Mouse (Mus musculus): ENCODE data around the gene Ube2k. TPM values are rescaled to one million over a fixed set of nuclear protein-coding genes. Genes with fewer than 3 reads are reported as not detected.
"Not testable (repeated sequence)": the region's sequence is repeated elsewhere in the genome, so short reads cannot be mapped to it uniquely, and the experiment has no call there.

Ube2k gene
- total RNA-seq, 2 experiments from 2014 or later, result 62.1 to 65.9 TPM

GRCm38 (mm10) chr5:65514635-65515278, 22.3 kb upstream of the Ube2k start:
- no peak overlapping the region for H3K4me3 ChIP-seq
- TF ChIP-seq CTCF (IDR thresholded peaks at IDR 0.05), result no peak
- DNase-seq, result no peak
- no peak overlapping the region for H3K27ac ChIP-seq
- intact Hi-C loops (cut with DNase I), result no loop called here

DNA sequence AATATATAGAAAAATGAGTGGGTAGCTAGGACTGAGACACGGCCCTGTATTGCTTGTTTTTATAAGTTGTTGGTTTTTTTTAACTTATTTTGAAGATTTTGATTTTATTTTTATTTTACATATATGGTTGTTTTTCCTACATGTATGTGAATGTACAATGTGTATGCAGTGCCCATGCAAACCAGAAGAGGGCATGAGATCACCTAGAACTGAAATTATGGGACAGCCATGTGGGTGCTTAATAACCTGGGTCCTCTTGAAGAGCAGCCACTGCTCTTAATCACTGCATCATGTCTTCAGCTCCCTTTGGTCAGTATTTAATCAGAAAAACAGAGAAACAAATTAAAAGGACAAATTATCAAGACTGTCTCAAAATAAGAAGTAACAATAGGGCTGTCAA, 15.2 kb upstream of the Ube2k start:
- TF ChIP-seq CTCF (IDR thresholded peaks at IDR 0.05), result peak; percentile 29
- intact Hi-C loops (cut with DNase I), result no loop called here
- DNase-seq, result no peak
- H3K27ac ChIP-seq, result no peak overlapping the region
- H3K4me3 ChIP-seq, result no peak overlapping the region

DNA sequence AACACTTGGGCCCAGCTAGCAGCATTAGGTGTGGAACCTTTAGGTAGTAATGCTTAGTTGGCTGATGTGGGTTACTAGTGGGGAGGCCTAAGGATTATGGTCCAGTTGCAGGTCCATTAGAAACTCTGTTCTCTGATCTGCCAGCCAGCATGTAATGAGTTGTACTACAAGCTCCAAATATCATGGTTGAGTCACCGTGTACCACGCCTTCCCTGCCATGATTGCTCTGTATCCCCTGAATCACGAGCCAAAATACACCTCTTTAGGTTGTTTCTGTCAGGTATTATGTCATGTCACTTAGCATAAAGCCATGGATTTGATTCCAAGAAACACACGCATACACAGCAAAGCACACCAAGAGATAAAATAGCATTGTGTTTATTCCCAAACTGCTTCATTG, 12.2 kb upstream of the Ube2k start:
- no peak for TF ChIP-seq CTCF (IDR thresholded peaks at IDR 0.05)
- no peak overlapping the region for H3K4me3 ChIP-seq
- DNase-seq, result no peak
- no peak overlapping the region for H3K27ac ChIP-seq
- intact Hi-C loops (cut with DNase I), result no loop called here

DNA sequence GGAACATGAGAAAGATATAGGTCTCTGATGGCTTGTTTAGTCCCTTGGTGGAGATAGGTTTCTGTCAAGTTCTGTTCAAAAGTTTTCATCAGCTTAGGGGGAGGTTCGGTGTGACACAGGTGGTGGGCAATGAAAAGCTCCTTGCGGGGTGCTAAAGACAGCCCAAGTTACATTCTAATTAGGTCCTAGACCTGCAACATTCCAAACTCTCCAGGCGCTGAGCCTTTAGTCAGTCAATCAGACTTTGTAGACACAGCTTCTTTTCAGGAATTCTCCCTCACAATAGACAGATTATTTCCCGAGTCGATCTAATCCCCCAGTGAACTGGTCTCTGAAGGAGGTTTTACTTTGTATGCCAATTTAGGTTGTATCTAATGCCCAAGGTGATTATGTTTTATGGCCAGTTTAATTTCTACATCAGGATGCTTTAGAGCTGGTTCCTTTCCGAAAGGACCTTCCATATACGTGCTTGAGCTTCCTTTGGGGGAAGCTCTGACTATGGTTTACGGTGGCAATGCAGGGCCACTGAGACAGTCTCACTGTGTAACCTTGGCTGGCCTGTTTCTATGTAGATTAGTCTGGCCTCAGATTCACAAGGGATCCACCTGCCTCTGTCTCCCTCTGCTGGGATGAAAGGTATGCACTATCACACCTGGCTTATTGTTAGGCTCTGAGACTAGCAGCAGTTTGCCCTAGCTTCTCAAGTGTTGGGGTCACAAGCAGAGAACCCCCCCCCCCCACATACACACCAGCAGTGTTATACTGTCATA, 11.2 kb upstream of the Ube2k start:
- no peak for DNase-seq
- Histone ChIP-seq H3K4me3 (no peak overlapping the region), H3K27ac (no peak overlapping the region)
- peak; percentile 29 for TF ChIP-seq CTCF (IDR thresholded peaks at IDR 0.05)
- intact Hi-C loops (cut with DNase I), result no loop called here

- intact Hi-C loops (cut with DNase I), result no loop called here
- H3K4me3 ChIP-seq, result no peak overlapping the region
- no peak overlapping the region for H3K27ac ChIP-seq
- TF ChIP-seq CTCF (IDR thresholded peaks at IDR 0.05), result no peak
- no peak for DNase-seq
Observed at GRCm38 (mm10) chr5:65531283-65531682, 5.8 kb upstream of the Ube2k start.

GRCm38 (mm10) chr5:65534496-65534895, 2.5 kb upstream of the Ube2k start:
- no peak overlapping the region for H3K4me3 ChIP-seq
- no peak overlapping the region for H3K27ac ChIP-seq
- TF ChIP-seq CTCF (IDR thresholded peaks at IDR 0.05), result no peak
- DNase-seq, result no peak
- intact Hi-C loops (cut with DNase I), result no loop called here

DNA sequence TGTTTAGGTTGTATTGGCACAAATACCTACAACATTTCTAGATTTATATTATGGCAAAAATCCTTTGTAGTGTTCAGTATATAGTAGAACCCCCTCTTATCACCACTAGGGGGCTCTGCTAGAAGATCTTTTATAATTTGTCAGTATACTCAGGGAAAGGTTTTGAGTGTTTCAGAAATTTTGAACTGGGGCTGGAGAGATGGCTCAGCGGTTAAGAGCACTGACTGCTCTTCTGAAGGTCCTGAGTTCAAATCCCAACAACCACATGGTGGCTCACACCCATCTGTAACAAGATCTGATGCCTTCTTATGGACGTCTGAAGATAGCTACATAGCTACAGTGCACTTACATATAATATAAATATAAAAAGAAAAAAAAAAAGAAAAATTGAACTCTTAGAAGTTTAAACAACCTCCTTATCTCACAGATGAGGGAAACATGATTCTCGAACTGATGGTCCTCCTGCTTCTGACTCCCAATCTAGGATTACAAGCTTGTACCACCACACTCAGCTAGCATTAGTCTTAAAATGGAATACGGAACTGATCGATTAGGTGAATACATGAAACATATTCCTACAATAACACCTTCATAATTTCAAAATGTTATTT, 1.5 kb upstream of the Ube2k start:
- DNase-seq, result no peak

DNA sequence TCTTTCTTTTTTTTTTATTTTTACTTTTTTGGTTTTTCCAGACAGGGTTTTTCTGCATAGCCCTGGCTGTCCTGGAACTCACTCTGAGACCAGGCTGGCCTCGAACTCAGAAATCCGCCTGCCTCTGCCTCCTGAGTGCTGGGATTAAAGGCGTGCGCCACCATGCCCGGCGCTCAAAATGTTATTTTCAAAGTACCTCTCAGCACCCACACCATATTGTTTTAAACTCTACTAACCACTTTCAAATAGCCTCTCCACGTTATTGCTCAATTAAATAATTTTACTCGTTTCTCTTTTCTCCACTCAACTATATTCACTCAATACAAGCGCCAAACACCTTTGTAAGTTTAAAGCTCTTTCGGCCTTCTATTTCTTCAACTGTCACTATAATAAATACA, 966 bp upstream of the Ube2k start:
- DNase-seq, result not testable (repeated sequence)
- intact Hi-C loops (cut with DNase I), result loop anchor here (2.0 to 5.0 kb wide), 3 partner anchors 44 to 161 kb away; partner anchors contain the start of gene Gm43552
- Histone ChIP-seq H3K27ac (peak overlapping the region; percentile 99), H3K4me3 (peak overlapping the region; percentile 98)

More for the DNA sequence above, 1.5 kb upstream of the Ube2k start:
- Histone ChIP-seq H3K4me3 (peak overlapping the region; percentile 98; the same call in 1 of the 2 replicates), H3K27ac (peak overlapping the region; percentile 99)
- peak; percentile 80 for TF ChIP-seq CTCF (IDR thresholded peaks at IDR 0.05)
- intact Hi-C loops (cut with DNase I), result loop anchor here (2.0 to 5.0 kb wide), 3 partner anchors 43 to 161 kb away; partner anchors contain the start of gene Gm43552

GRCm38 (mm10) chr5:65537420-65538071, 513 bp downstream of the Ube2k start:
- Histone ChIP-seq H3K27ac (peak overlapping the region; percentile 99), H3K4me3 (peak overlapping the region; percentile 98)
- intact Hi-C loops (cut with DNase I), result loop anchor here (2.0 to 5.0 kb wide), 3 partner anchors 45 to 159 kb away; partner anchors contain the start of gene Gm43552
- peak; percentile 75 for DNase-seq
- TF ChIP-seq CTCF (IDR thresholded peaks at IDR 0.05), result no peak; the same call in 1 of the 2 replicates

GRCm38 (mm10) chr5:65538121-65538520, 1.1 kb downstream of the Ube2k start:
- intact Hi-C loops (cut with DNase I), result loop anchor here (5.0 kb wide), 2 partner anchors 46 to 136 kb away; partner anchors contain the start of gene Gm43552
- Histone ChIP-seq H3K4me3 (peak overlapping the region; percentile 98), H3K27ac (peak overlapping the region; percentile 99)
- DNase-seq, result no peak
- TF ChIP-seq CTCF (IDR thresholded peaks at IDR 0.05), result no peak

- intact Hi-C loops (cut with DNase I), result loop anchor here (5.0 kb wide), 2 partner anchors 47 to 137 kb away; partner anchors contain the start of gene Gm43552
- Histone ChIP-seq H3K4me3 (peak overlapping the region; percentile 98), H3K27ac (peak overlapping the region; percentile 99; the same call in 1 of the 2 replicates)
- TF ChIP-seq CTCF (IDR thresholded peaks at IDR 0.05), result no peak
- no peak for DNase-seq
Observed at GRCm38 (mm10) chr5:65538829-65539228, 1.8 kb downstream of the Ube2k start.

- TF ChIP-seq CTCF (IDR thresholded peaks at IDR 0.05), result no peak
- DNase-seq, result no peak
- intact Hi-C loops (cut with DNase I), result loop anchor here (5.0 kb wide), 2 partner anchors 47 to 137 kb away; partner anchors contain the start of gene Gm43552
- no peak overlapping the region for H3K27ac ChIP-seq
- no peak overlapping the region for H3K4me3 ChIP-seq
Observed at GRCm38 (mm10) chr5:65539786-65540185, 2.8 kb downstream of the Ube2k start.

Data from gastrocnemius, adult 2 months (tissue).